Mouse (Mus musculus) splenic B cell, adult 2 months (primary cell): Measurements from ENCODE around the gene Cd48.

Source experiments
- DNase-seq: peaks from one replicate; pipeline ENCODE4 v3.0.0-alpha.2; 2011; ENCODE audit warnings: low read depth, low spot score
- H3K27me3 ChIP-seq: 2 replicates; pipeline ENCODE4 v1.6.1; 2012; ENCODE audit warnings: mild to moderate bottlenecking, low read length, moderate library complexity, mixed read lengths; ENCODE audit not compliant: control insufficient read depth, poor library complexity, insufficient read depth, severe bottlenecking
- H3K36me3 ChIP-seq: 2 replicates; pipeline ENCODE4 v1.6.1; 2012; ENCODE audit warnings: mild to moderate bottlenecking, low read length, moderate library complexity, mixed read lengths; ENCODE audit not compliant: control insufficient read depth, poor library complexity, insufficient read depth, severe bottlenecking

Gene Cd48

DNA sequence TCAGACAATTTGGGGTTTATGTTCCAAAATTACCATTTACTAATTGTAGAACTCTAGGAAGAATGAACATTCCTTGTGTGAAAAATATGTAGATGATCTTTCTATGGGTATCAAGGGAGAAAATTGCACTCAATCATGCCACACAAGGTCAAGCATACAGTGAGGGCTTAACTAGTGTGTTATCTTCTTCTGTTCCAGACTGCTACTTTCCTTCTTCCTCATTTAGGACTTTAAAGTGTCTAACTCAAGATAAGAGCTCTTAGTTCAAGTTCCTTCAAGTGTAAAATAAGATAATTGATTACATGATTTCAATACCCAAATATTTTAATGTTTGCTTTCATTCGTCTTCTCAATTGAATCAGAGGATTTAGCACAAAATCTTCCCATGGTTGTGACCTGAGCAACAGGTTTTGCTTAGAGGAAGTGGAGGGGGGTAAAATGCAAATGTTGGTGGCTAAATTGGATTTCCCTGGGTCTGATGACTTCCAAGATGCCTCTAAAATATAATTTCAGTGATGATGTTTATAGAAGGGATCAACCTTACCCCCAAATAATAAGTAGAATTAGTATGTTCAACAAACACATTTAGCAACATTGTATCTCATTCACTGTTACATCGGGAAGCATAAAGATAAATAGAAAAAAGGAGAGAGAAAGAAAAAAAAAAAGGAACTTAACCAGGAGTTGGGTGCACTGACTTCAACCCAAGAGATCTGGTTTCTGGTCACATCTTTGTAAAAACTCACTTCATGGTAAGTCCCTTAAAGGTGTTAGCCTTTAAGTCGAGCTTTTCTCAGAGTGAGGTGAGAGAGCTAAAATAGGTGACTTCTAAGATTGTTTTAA lies 66.5 kb downstream of the Cd48 start:
- H3K27me3 ChIP-seq: no peaks in the 10 kb centered on the region
- no peaks in the 10 kb centered on the region for H3K36me3 ChIP-seq
- DNase-seq: peak; percentile 59
